In genomic region chr2:10142472-10143454, GRCm38 (mm10) we compare ENCODE assay signal across 8 mouse cellular contexts. TPM values are rescaled to one million over a fixed set of nuclear protein-coding genes. Genes with fewer than 3 reads are reported as not detected.
A peak's percentile ranks its signal among the peaks of the same experiment; 100 is the strongest.
DNase-seq lines count a peak whose midpoint lies in the region; ATAC-seq and TF ChIP-seq lines count a peak whose summit lies in the region.

No protein-coding gene starts in this region.

- no peaks in the 10 kb centered on the region for H3K9me3 ChIP-seq in kidney, embryonic 14.5 days (ENCODE audit: control insufficient read depth, low read length)
- no peaks in the 10 kb centered on the region for H3K9me3 ChIP-seq in limb, embryonic 15.5 days
- no peaks in the 10 kb centered on the region for H3K9me3 ChIP-seq in midbrain, postnatal 0 days (ENCODE audit: low read length)
- H3K9me3 ChIP-seq in stomach, embryonic 14.5 days (ENCODE audit: control insufficient read depth, low read depth, low read length), result no peaks in the 10 kb centered on the region

- H3K27ac ChIP-seq in heart, adult 2 months, result no peak overlapping the region
- H3K27ac ChIP-seq in kidney, embryonic 14.5 days (ENCODE audit: low read depth, low read length), result no peak overlapping the region
- H3K27ac ChIP-seq in limb, embryonic 15.5 days, result no peak overlapping the region
- H3K27ac ChIP-seq in midbrain, postnatal 0 days (ENCODE audit: low read depth, low read length), result no peak overlapping the region
- no peak overlapping the region for H3K27ac ChIP-seq in stomach, embryonic 14.5 days (ENCODE audit: low read length)

- no peak for TF ChIP-seq POLR2A in heart, adult 2 months (IDR thresholded peaks at IDR 0.05; ENCODE audit: insufficient read depth, low read depth, low read length)

- H3K27me3 ChIP-seq in heart, adult 2 months (ENCODE audit: control insufficient read depth, insufficient read depth, low read length), result no peaks in the 10 kb centered on the region
- no peaks in the 10 kb centered on the region for H3K27me3 ChIP-seq in kidney, embryonic 14.5 days (ENCODE audit: control insufficient read depth, insufficient read depth, low read length)
- no peaks in the 10 kb centered on the region; the same call in 1 of the 2 replicates for H3K27me3 ChIP-seq in limb, embryonic 15.5 days
- no peaks in the 10 kb centered on the region for H3K27me3 ChIP-seq in midbrain, postnatal 0 days (ENCODE audit: insufficient read depth, low read length)
- no peaks in the 10 kb centered on the region for H3K27me3 ChIP-seq in stomach, embryonic 14.5 days (ENCODE audit: control insufficient read depth, insufficient read depth, low read length)

- peak; percentile 91 for ATAC-seq in kidney, embryonic 14.5 days (ENCODE audit: low FRiP score, low TSS enrichment)
- ATAC-seq in limb, embryonic 15.5 days (ENCODE audit: insufficient number of reproducible peaks, low FRiP score, low TSS enrichment, low read depth), result peak; percentile 15; the same call in 1 of the 2 replicates
- peak; percentile 69 for ATAC-seq in midbrain, postnatal 0 days (ENCODE audit: low FRiP score)
- peak; percentile 78; the same call in 1 of the 2 replicates for ATAC-seq in stomach, embryonic 14.5 days (ENCODE audit: insufficient number of reproducible peaks, insufficient read depth, low FRiP score, low read depth)

- no peak overlapping the region for H3K4me2 ChIP-seq in kidney, embryonic 14.5 days (replicated peaks; ENCODE audit: low read depth, low read length)
- no peak overlapping the region for H3K4me2 ChIP-seq in limb, embryonic 15.5 days
- H3K4me2 ChIP-seq in midbrain, postnatal 0 days (ENCODE audit: low read depth, low read length, poor library complexity, severe bottlenecking), result no peak overlapping the region
- H3K4me2 ChIP-seq in stomach, embryonic 14.5 days (replicated peaks; ENCODE audit: low read depth, low read length), result no peak overlapping the region

- intact Hi-C loops in heart, adult 2 months (cut with DNase I), result loop anchor here (1.0 to 2.0 kb wide), 2 partner anchors 42 to 146 kb away; no protein-coding TSS in a partner anchor

- peak; percentile 65; the same call in 1 of the 2 replicates for TF ChIP-seq EP300 in heart, adult 2 months (IDR thresholded peaks at IDR 0.05; ENCODE audit: insufficient read depth, low read depth, low read length)

- H3K36me3 ChIP-seq in heart, adult 2 months (ENCODE audit: control insufficient read depth, insufficient read depth, low read length), result no peaks in the 10 kb centered on the region
- no peaks in the 10 kb centered on the region for H3K36me3 ChIP-seq in kidney, embryonic 14.5 days (ENCODE audit: control insufficient read depth, insufficient read depth, low read length)
- H3K36me3 ChIP-seq in limb, embryonic 15.5 days, result no peaks in the 10 kb centered on the region
- H3K36me3 ChIP-seq in midbrain, postnatal 0 days (ENCODE audit: insufficient read depth, low read length), result no peaks in the 10 kb centered on the region
- no peaks in the 10 kb centered on the region for H3K36me3 ChIP-seq in stomach, embryonic 14.5 days (ENCODE audit: control insufficient read depth, insufficient read depth, low read length)

- H3K4me1 ChIP-seq in heart, adult 2 months (ENCODE audit: control insufficient read depth, insufficient read depth, low read length), result no peaks in the 10 kb centered on the region
- no peaks in the 10 kb centered on the region for H3K4me1 ChIP-seq in kidney, embryonic 14.5 days (ENCODE audit: control insufficient read depth, insufficient read depth, low read length)
- peaks cover 8% of the 10 kb centered on the region; the same call in 1 of the 2 replicates for H3K4me1 ChIP-seq in limb, embryonic 15.5 days
- H3K4me1 ChIP-seq in midbrain, postnatal 0 days (ENCODE audit: insufficient read depth, low read length), result no peaks in the 10 kb centered on the region
- no peaks in the 10 kb centered on the region for H3K4me1 ChIP-seq in stomach, embryonic 14.5 days (ENCODE audit: control insufficient read depth, insufficient read depth, low read length)

- WGBS in heart, adult 2 months, result 34% methylated on average over 8 of the region's 8 CpGs
- WGBS in kidney, embryonic 14.5 days, result 33% methylated on average over 8 of the region's 8 CpGs
- WGBS in limb, embryonic 15.5 days, result 31% methylated on average over 8 of the region's 8 CpGs
- WGBS in midbrain, postnatal 0 days, result 33% methylated on average over 8 of the region's 8 CpGs
- 35% methylated on average over 8 of the region's 8 CpGs for WGBS in stomach, embryonic 14.5 days

- DNase-seq in 3134 (ENCODE audit: extremely low read depth, insufficient read length, low spot score), result peak; percentile 41
- DNase-seq in adrenal gland, adult (ENCODE audit: inconsistent age in 2 of 2, low spot score in 1 of 2), result peak; percentile 66 to 91
- peak; percentile 61 for DNase-seq in embryo, embryonic 11.5 days (ENCODE audit: low read depth, low spot score)
- peak; percentile 49 to 62 for DNase-seq in heart, adult 2 months
- peak; percentile 89 for DNase-seq in midbrain, postnatal 0 days (ENCODE audit: low spot score)

- peak; percentile 90 for TF ChIP-seq CTCF in heart, adult 2 months (IDR thresholded peaks at IDR 0.05)
- peak; percentile 86 for TF ChIP-seq CTCF in midbrain, postnatal 0 days (IDR thresholded peaks at IDR 0.05)

- H3K9ac ChIP-seq in heart, adult 2 months (ENCODE audit: low read depth, low read length), result no peak overlapping the region
- H3K9ac ChIP-seq in kidney, embryonic 14.5 days (ENCODE audit: low read depth, low read length), result no peak overlapping the region
- no peak overlapping the region for H3K9ac ChIP-seq in limb, embryonic 15.5 days
- H3K9ac ChIP-seq in midbrain, postnatal 0 days (replicated peaks; ENCODE audit: low read length, poor library complexity, severe bottlenecking), result no peak overlapping the region
- H3K9ac ChIP-seq in stomach, embryonic 14.5 days (replicated peaks; ENCODE audit: low read depth, low read length), result no peak overlapping the region

- H3K79me2 ChIP-seq in heart, adult 2 months (replicated peaks; ENCODE audit: control insufficient read depth, insufficient read depth, low read length), result no peaks in the 10 kb centered on the region

- no peak overlapping the region for H3K4me3 ChIP-seq in heart, adult 2 months
- H3K4me3 ChIP-seq in kidney, embryonic 14.5 days (ENCODE audit: low read length), result no peak overlapping the region
- no peak overlapping the region for H3K4me3 ChIP-seq in limb, embryonic 15.5 days
- no peak overlapping the region for H3K4me3 ChIP-seq in midbrain, postnatal 0 days (ENCODE audit: low read depth, low read length)
- no peak overlapping the region for H3K4me3 ChIP-seq in stomach, embryonic 14.5 days (ENCODE audit: low read depth, low read length)

RNA-seq across cellular contexts. Expression of gene Itih5, which starts 10.6 kb away (rescaled TPM):
- total RNA-seq in heart, adult 2 months (2021), result 1 to 10 TPM; 3.6 to 4.5 TPM
- polyA plus RNA-seq in heart, adult 2 months (2012; rRNA removed), result 4.3 and 8.7 TPM in 2 replicates
- polyA plus RNA-seq in kidney, embryonic 14.5 days (2014; fragmentation: Nextera tagmentation; extraction: Ambion mirVana), result 2.5 and 3.9 TPM in 2 replicates
- polyA plus RNA-seq in limb, embryonic 15.5 days (2015; fragmentation: Nextera tagmentation; extraction: Ambion mirVana), result 17.8 and 26.2 TPM in 2 replicates
- 18.3 and 19.6 TPM in 2 replicates for total RNA-seq in midbrain, postnatal 0 days (2014; rRNA removed)
- 10.2 and 11.0 TPM in 2 replicates for polyA plus RNA-seq in midbrain, postnatal 0 days (2015; fragmentation: Nextera tagmentation; extraction: Ambion mirVana)
- 14.8 and 15.6 TPM in 2 replicates for polyA plus RNA-seq in stomach, embryonic 14.5 days (2014; fragmentation: Nextera tagmentation; extraction: Ambion mirVana)

RNA-seq across cellular contexts. Expression of gene Itih2, which starts 11.6 kb away (rescaled TPM):
- under 1 TPM; 0.21 to 0.84 TPM for total RNA-seq in heart, adult 2 months (2021)
- 0.80 and 1.8 TPM in 2 replicates for polyA plus RNA-seq in heart, adult 2 months (2012; rRNA removed)
- 0.61 and 0.87 TPM in 2 replicates for polyA plus RNA-seq in kidney, embryonic 14.5 days (2014; fragmentation: Nextera tagmentation; extraction: Ambion mirVana)
- 0.72 and 0.79 TPM in 2 replicates for polyA plus RNA-seq in limb, embryonic 15.5 days (2015; fragmentation: Nextera tagmentation; extraction: Ambion mirVana)
- 9.3 and 9.7 TPM in 2 replicates for total RNA-seq in midbrain, postnatal 0 days (2014; rRNA removed)
- polyA plus RNA-seq in midbrain, postnatal 0 days (2015; fragmentation: Nextera tagmentation; extraction: Ambion mirVana), result 5.7 and 6.5 TPM in 2 replicates
- polyA plus RNA-seq in stomach, embryonic 14.5 days (2014; fragmentation: Nextera tagmentation; extraction: Ambion mirVana), result 7.0 and 7.7 TPM in 2 replicates

Comparison
In these comparisons a context has a peak if more than half of its experiments do, and no peak if none do; other contexts are left out.
1. ATAC-seq: peak in every context shown above with its lines; median percentile 91 in kidney, embryonic 14.5 days; 78 in stomach, embryonic 14.5 days; 69 in midbrain, postnatal 0 days; 15 in limb, embryonic 15.5 days.